8 mouse cellular contexts compared by ENCODE assay signal in the genomic region with DNA sequence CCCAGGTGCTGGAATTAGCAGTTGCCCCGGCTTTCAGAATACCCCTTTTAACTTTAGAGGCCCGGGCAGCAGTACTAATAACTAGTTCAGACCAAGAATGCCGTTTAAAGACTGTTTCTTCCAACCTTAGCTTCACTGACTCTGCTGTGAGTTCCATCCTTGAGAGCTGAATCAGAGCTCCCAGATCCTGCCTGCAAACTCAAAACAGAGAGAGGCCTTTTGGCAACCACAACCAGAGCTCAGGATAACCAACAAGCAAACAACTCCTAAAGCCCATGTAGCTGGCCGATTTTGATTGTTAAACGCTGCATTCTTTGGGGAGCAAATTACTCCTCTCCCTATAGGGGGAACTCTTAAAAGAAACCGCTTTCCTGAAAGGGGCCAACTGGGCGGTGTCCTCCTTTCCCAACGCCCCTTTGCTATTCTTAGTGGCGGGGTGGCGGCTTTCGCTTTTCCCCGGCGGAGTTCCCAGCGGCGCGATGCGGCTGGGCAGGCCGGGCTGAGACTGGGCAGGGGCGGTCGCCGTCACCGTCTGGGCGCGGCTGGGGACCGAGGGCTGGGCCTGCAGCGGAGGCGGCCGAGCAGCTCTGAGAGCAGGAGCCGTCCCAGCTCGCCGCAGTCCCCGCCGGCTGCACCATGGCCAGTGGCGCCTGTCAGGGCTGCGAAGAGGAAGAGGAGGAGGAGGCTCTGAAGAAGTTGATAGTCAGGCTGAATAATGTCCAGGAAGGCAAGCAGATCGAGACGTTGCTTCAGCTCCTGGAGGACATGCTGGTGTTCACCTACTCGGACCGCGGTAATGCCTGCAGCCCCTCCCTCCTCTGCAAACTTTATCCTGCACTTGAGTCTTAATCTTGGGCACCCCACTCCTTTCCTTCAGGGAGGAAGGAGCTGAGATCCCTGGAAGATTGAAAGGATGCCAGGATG. TPM values are rescaled to one million over a fixed set of nuclear protein-coding genes. Genes with fewer than 3 reads are reported as not detected.
DNase-seq lines count a peak whose midpoint lies in the region; ATAC-seq and TF ChIP-seq lines count a peak whose summit lies in the region.

A gene (plus strand): TSS at position 531 of the 924 bp plus-strand sequence.

- peaks cover 17% of the 10 kb centered on the region for H3K4me1 ChIP-seq in hindbrain, embryonic 10.5 days (replicated peaks)
- H3K4me1 ChIP-seq in lung, embryonic 16.5 days (replicated peaks; ENCODE audit: control insufficient read depth, insufficient read depth, low read length): peaks cover 12% of the 10 kb centered on the region
- peaks cover 4% of the 10 kb centered on the region; the same call in 1 of the 2 replicates for H3K4me1 ChIP-seq in olfactory bulb, adult 2 months (ENCODE audit: control insufficient read depth, insufficient read depth, low read length)
- H3K4me1 ChIP-seq in thymus, adult 2 months (replicated peaks; ENCODE audit: control insufficient read depth, insufficient read depth, low read length): 0 out of 2 replicates have a peak, but pooled peaks cover 4% of the 10 kb centered on the region

- H3K9ac ChIP-seq in lung, embryonic 16.5 days (ENCODE audit: low read length): peak within 1 kb of the TSS; percentile 73

- peak within 1 kb of the TSS; percentile 57 for H3K4me3 ChIP-seq in hindbrain, embryonic 10.5 days
- peak within 1 kb of the TSS; percentile 63 for H3K4me3 ChIP-seq in lung, embryonic 16.5 days (ENCODE audit: low read length)
- peak within 1 kb of the TSS; percentile 63 for H3K4me3 ChIP-seq in olfactory bulb, adult 2 months (ENCODE audit: insufficient read depth, low read depth, low read length)
- peak within 1 kb of the TSS; percentile 51 for H3K4me3 ChIP-seq in thymus, adult 2 months (ENCODE audit: control insufficient read depth, insufficient read depth, low read length)

- H3K36me3 ChIP-seq in hindbrain, embryonic 10.5 days: no peaks in the 10 kb centered on the region
- H3K36me3 ChIP-seq in lung, embryonic 16.5 days (ENCODE audit: control insufficient read depth, insufficient read depth, low read length): no peaks in the 10 kb centered on the region
- H3K36me3 ChIP-seq in thymus, adult 2 months (ENCODE audit: control insufficient read depth, insufficient read depth, low read length): no peaks in the 10 kb centered on the region

- peak within 1 kb of the TSS; percentile 88 for H3K27ac ChIP-seq in hindbrain, embryonic 10.5 days
- peak within 1 kb of the TSS; percentile 94 for H3K27ac ChIP-seq in lung, embryonic 16.5 days (ENCODE audit: low read length)
- peak within 1 kb of the TSS; percentile 59 for H3K27ac ChIP-seq in olfactory bulb, adult 2 months (ENCODE audit: insufficient read depth, low read depth, low read length)
- no peak within 1 kb of the TSS for H3K27ac ChIP-seq in thymus, adult 2 months (ENCODE audit: control insufficient read depth, insufficient read depth, low read length)

- peak; percentile 99 for ATAC-seq in lung, embryonic 16.5 days (ENCODE audit: low read depth)

- H3K9me3 ChIP-seq in hindbrain, embryonic 10.5 days: no peaks in the 10 kb centered on the region
- H3K9me3 ChIP-seq in lung, embryonic 16.5 days (ENCODE audit: control insufficient read depth, low read length): no peaks in the 10 kb centered on the region

- peak within 1 kb of the TSS; percentile 76 for H3K4me2 ChIP-seq in lung, embryonic 16.5 days (ENCODE audit: low read depth, low read length)

- WGBS in hindbrain, embryonic 10.5 days: 3% methylated on average over 40 of the region's 40 CpGs
- WGBS in lung, embryonic 16.5 days: 2% methylated on average over 37 of the region's 40 CpGs
- 2% methylated on average over 40 of the region's 40 CpGs for WGBS in olfactory bulb, adult 2 months
- WGBS in thymus, adult 2 months: 5% methylated on average over 40 of the region's 40 CpGs

- peaks cover 14% of the 10 kb centered on the region; the same call in 1 of the 2 replicates for H3K27me3 ChIP-seq in hindbrain, embryonic 10.5 days (ENCODE audit: insufficient read depth, poor library complexity, severe bottlenecking)
- H3K27me3 ChIP-seq in lung, embryonic 16.5 days (ENCODE audit: control insufficient read depth, insufficient read depth, low read depth, low read length): no peaks in the 10 kb centered on the region
- no peaks in the 10 kb centered on the region for H3K27me3 ChIP-seq in thymus, adult 2 months (ENCODE audit: control insufficient read depth, insufficient read depth, low read length)

- TF ChIP-seq POLR2A in olfactory bulb, adult 2 months (IDR thresholded peaks at IDR 0.05; ENCODE audit: insufficient read depth, low read depth, low read length): no peak; the same call in 1 of the 2 replicates
- TF ChIP-seq POLR2A in thymus, adult 2 months (IDR thresholded peaks at IDR 0.05; ENCODE audit: control insufficient read depth, extremely low read depth, insufficient read depth, low read length, poor library complexity): no peak

- DNase-seq in ES-CJ7 (ENCODE audit: low read depth, low spot score): peak; percentile 31
- DNase-seq in cerebellum, postnatal 10 days: peak; percentile 83 to 87
- DNase-seq in frontal cortex, adult 2 months (ENCODE audit: extremely low spot score in 1 of 2, low spot score in 1 of 2): peak; percentile 20 to 78
- DNase-seq in hindbrain, embryonic 10.5 days (ENCODE audit: low spot score): peak; percentile 81
- DNase-seq in layer of hippocampus, postnatal 10 days (ENCODE audit: low spot score in 2 of 2): peak; percentile 70 to 80
- DNase-seq in thymus, adult 2 months: peak; percentile 43

- TF ChIP-seq CTCF in olfactory bulb, adult 2 months (IDR thresholded peaks at IDR 0.05; ENCODE audit: insufficient read depth, low read depth, low read length): no peak
- no peak for TF ChIP-seq CTCF in thymus, adult 2 months (IDR thresholded peaks at IDR 0.05; ENCODE audit: borderline replicate concordance, control insufficient read depth, extremely low read depth, insufficient read depth, low read length, poor library complexity)

RNA-seq across cellular contexts. Expression of the gene that starts here (rescaled TPM):
- polyA plus RNA-seq in frontal cortex, adult 2 months (2012; rRNA removed): 12.2 and 17.2 TPM in 2 replicates
- 1.7 and 2.4 TPM in 2 replicates for polyA plus RNA-seq in hindbrain, embryonic 10.5 days (2016; fragmentation: Nextera tagmentation; extraction: Ambion mirVana)
- 10 to 100 TPM; 10.2 to 14.0 TPM for total RNA-seq in layer of hippocampus, postnatal 10 days (2021)
- 9.2 and 10.7 TPM in 2 replicates for polyA plus RNA-seq in lung, embryonic 16.5 days (2015; fragmentation: Nextera tagmentation; extraction: Ambion mirVana)
- polyA plus RNA-seq in olfactory bulb, adult 2 months (2012; ENCODE audit: insufficient read depth, insufficient read length, low replicate concordance, missing spikeins): not detected in 2 replicates
- 1.0 and 1.4 TPM in 2 replicates for polyA plus RNA-seq in thymus, adult 2 months (2012; rRNA removed)

Comparison
In these comparisons a context has a peak if more than half of its experiments do, and no peak if none do; other contexts are left out.
1. DNase-seq: peak in every context shown above with its lines; median percentile 85 in cerebellum, postnatal 10 days; 81 in hindbrain, embryonic 10.5 days; 75 in layer of hippocampus, postnatal 10 days; 49 in frontal cortex, adult 2 months; 43 in thymus, adult 2 months; 31 in ES-CJ7.